Mouse (Mus musculus) liver, adult 2 months (tissue): ENCODE data around the gene Fnbp1l. TPM values are rescaled to one million over a fixed set of nuclear protein-coding genes. Genes with fewer than 3 reads are reported as not detected.

Experiments used
- DNase-seq: peaks from one replicate; pipeline ENCODE4 v3.0.0-alpha.2; 2011; ENCODE audit warnings: low read depth, low spot score; ENCODE audit errors: extremely low read depth
- H3K27ac ChIP-seq: fragments of 200-500 bp; replicated peaks from 2 replicates; pipeline ENCODE4 v1.5.1; 2012; ENCODE audit warnings: low read depth, mild to moderate bottlenecking, control low read depth, inconsistent platforms, low read length; ENCODE audit not compliant: insufficient read depth
- H3K27me3 ChIP-seq: fragments of 200-500 bp; 2 replicates; pipeline ENCODE4 v1.6.1; 2012; ENCODE audit warnings: mild to moderate bottlenecking, moderate library complexity, low read length, inconsistent platforms; ENCODE audit not compliant: control insufficient read depth, insufficient read depth
- H3K36me3 ChIP-seq: fragments of 200-500 bp; 2 replicates; pipeline ENCODE4 v1.6.1; 2012; ENCODE audit warnings: low read length, inconsistent platforms; ENCODE audit not compliant: control insufficient read depth, insufficient read depth
- H3K4me1 ChIP-seq: fragments of 200-500 bp; 2 replicates; pipeline ENCODE4 v1.6.1; 2011; ENCODE audit warnings: low read length; ENCODE audit not compliant: control insufficient read depth, insufficient read depth
- H3K4me3 ChIP-seq: fragments of 200-500 bp; 2 replicates; pipeline ENCODE4 v1.5.1; 2011; ENCODE audit warnings: low read depth, mild to moderate bottlenecking, control low read depth, low read length, moderate library complexity; ENCODE audit not compliant: insufficient read depth
- H3K79me2 ChIP-seq: fragments of 200-500 bp; 2 replicates; pipeline ENCODE4 v1.6.1; 2012; ENCODE audit warnings: inconsistent platforms, mild to moderate bottlenecking, low read length, moderate library complexity; ENCODE audit not compliant: control insufficient read depth, insufficient read depth
- H3K9ac ChIP-seq: fragments of 200-500 bp; 2 replicates; pipeline ENCODE4 v1.6.1; 2012; ENCODE audit warnings: low read depth, mild to moderate bottlenecking, control low read depth, inconsistent platforms, low read length
- CTCF ChIP-seq: fragments of 200-500 bp; IDR thresholded peaks from 2 replicates; pipeline ENCODE4 v1.5.1; 2011; ENCODE audit warnings: low read depth, low read length, control low read depth
- POLR2A ChIP-seq: fragments of 200-500 bp; IDR thresholded peaks from 2 replicates; pipeline ENCODE4 v1.6.1; 2011; ENCODE audit warnings: low read length, control low read depth; ENCODE audit not compliant: insufficient read depth; ENCODE audit errors: extremely low read depth
- WGBS: fragments of 180-500 bp; shearing (Covaris S2); methylation state at CpG from one replicate; pipeline ENCODE4 v1.1.7; 2018; 5-methylcytosine and 5-hydroxymethylcytosine counted together
- polyA plus RNA-seq: library from polyadenylated mRNA; depleted of rRNA; stranded (reverse); fragments of >200 nt; gene quantifications from 2 replicates; pipeline ENCODE4 v1.2.3, GENCODE M21; 2012
- total RNA-seq: library from RNA; depleted of rRNA; stranded (reverse); fragments of >200 nt; gene quantifications from 2 replicates; pipeline ENCODE4 v1.2.3, GENCODE M21; 2014

The Fnbp1l gene
- total and polyA plus RNA-seq, 2 experiments: 3.1 to 8.7 TPM

GRCm38 (mm10) chr3:122617613-122618340 is 1.7 kb downstream of the Fnbp1l start:
- Histone ChIP-seq H3K4me3 (peak overlapping the region; percentile 90; the same call in 1 of the 2 replicates), H3K79me2 (peaks cover 10% of the 10 kb centered on the region; the same call in 1 of the 2 replicates), H3K36me3 (no peaks in the 10 kb centered on the region), H3K27ac (no peak overlapping the region), H3K27me3 (no peaks in the 10 kb centered on the region), H3K9ac (no peak overlapping the region), H3K4me1 (peaks cover 4% of the 10 kb centered on the region; the same call in 1 of the 2 replicates)
- WGBS: 65% methylated on average over 9 of the region's 9 CpGs
- TF ChIP-seq CTCF (no peak), POLR2A (no peak)
- DNase-seq: no peak

GRCm38 (mm10) chr3:122612537-122612936 is 7.0 kb downstream of the Fnbp1l start:
- WGBS: 94% methylated on average over 6 of the region's 6 CpGs
- Histone ChIP-seq H3K4me1 (no peaks in the 10 kb centered on the region), H3K27ac (no peak overlapping the region), H3K9ac (no peak overlapping the region), H3K27me3 (no peaks in the 10 kb centered on the region), H3K36me3 (no peaks in the 10 kb centered on the region), H3K79me2 (peaks cover 27% of the 10 kb centered on the region; the same call in 1 of the 2 replicates), H3K4me3 (no peak overlapping the region)
- DNase-seq: no peak
- TF ChIP-seq POLR2A (no peak), CTCF (no peak)

GRCm38 (mm10) chr3:122611761-122612160 is 7.8 kb downstream of the Fnbp1l start:
- Histone ChIP-seq H3K79me2 (peaks cover 22% of the 10 kb centered on the region; the same call in 1 of the 2 replicates), H3K9ac (no peak overlapping the region), H3K27me3 (no peaks in the 10 kb centered on the region), H3K4me1 (no peaks in the 10 kb centered on the region), H3K36me3 (no peaks in the 10 kb centered on the region), H3K4me3 (no peak overlapping the region), H3K27ac (no peak overlapping the region)
- no peak for DNase-seq
- TF ChIP-seq CTCF: no peak
- no peak for TF ChIP-seq POLR2A
- WGBS: 29% methylated on average over 5 of the region's 5 CpGs

DNA sequence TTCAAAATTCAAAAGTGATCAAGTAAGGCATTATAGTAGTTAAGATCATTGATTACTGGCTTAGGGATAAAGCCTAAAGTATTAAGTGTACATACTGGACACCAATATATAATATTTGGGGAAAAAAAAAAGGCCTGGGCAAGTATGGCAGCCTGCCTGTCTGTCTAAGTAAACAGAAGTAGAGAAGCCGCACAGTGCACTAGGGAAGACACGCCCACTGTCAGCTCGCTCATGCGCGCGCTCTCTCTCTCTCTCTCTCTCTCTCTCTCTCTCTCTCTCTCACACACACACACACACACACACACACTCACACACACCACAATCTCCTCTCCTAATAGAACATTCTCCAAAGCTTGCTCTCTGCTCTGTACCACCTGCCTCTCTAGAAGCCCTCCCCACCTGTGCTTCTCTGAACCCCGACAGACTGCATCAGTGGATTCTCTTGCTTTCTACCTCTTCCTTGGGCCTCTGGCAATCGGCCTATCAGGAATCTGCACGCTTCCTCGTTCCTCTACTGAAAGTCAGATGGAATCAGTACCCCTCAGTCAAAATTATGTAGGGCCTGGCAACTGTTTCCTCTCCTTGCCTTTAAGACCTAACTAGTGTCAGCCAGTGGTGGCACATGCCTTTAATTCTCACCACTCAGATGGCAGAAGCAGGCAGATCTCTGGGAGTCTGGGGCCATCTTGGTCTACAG is 13.3 kb downstream of the Fnbp1l start:
- WGBS: 56% methylated on average over 10 of the region's 10 CpGs
- peak; percentile 48 for DNase-seq
- Histone ChIP-seq H3K4me3 (no peak overlapping the region), H3K27ac (no peak overlapping the region), H3K4me1 (peaks cover 8% of the 10 kb centered on the region; the same call in 1 of the 2 replicates), H3K27me3 (no peaks in the 10 kb centered on the region), H3K79me2 (peaks cover 30% of the 10 kb centered on the region; the same call in 1 of the 2 replicates), H3K36me3 (no peaks in the 10 kb centered on the region), H3K9ac (no peak overlapping the region)
- no peak for TF ChIP-seq CTCF
- no peak for TF ChIP-seq POLR2A

DNA sequence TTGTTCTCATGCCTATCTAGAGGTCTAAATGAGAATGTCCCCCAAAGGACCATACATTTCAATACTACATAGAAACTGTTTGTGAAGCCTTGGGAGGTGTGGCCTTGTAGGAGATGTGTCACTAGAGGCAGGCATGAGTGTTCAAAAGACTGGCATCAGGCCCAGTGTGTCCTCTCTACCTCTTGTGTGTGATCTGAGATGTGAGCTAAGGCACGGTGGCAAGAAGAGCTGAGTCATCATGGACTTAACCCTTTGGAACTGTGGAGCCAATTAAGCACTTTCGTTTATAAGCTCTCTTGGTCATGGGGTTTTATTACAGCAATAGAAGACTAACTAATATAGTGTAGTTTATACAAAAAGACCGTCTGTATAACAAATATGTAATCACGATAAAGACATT is 16.3 kb downstream of the Fnbp1l start:
- Histone ChIP-seq H3K9ac (no peak overlapping the region), H3K4me3 (no peak overlapping the region), H3K27me3 (no peaks in the 10 kb centered on the region), H3K79me2 (peaks cover 22% of the 10 kb centered on the region; the same call in 1 of the 2 replicates), H3K27ac (no peak overlapping the region), H3K36me3 (no peaks in the 10 kb centered on the region), H3K4me1 (peaks cover 8% of the 10 kb centered on the region; the same call in 1 of the 2 replicates)
- 54% methylated on average over 4 of the region's 4 CpGs for WGBS
- DNase-seq: peak; percentile 54
- TF ChIP-seq CTCF (no peak), POLR2A (no peak)

DNA sequence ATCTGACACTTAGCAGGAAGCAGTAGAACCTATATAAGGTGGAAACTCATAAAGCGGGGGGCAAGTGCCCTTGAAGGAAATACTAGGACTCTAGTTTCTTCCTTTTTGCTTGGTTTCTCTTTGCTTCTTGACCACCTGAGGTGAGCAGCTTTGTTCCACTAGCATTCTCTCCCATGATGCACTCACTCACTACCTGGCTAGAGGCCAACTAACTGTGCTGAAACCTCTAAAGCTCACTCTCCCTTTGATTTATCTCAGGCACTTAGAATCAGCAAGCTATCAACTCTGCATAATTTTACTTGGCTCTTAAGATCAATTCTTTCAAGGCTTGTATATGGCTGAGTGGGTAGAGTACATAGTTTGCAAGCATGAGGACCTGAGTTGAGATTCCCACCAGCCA is 17.1 kb downstream of the Fnbp1l start:
- no peak for DNase-seq
- Histone ChIP-seq H3K27ac (no peak overlapping the region), H3K36me3 (no peaks in the 10 kb centered on the region), H3K4me3 (no peak overlapping the region), H3K4me1 (peaks cover 8% of the 10 kb centered on the region; the same call in 1 of the 2 replicates), H3K27me3 (no peaks in the 10 kb centered on the region), H3K9ac (no peak overlapping the region), H3K79me2 (peaks cover 18% of the 10 kb centered on the region; the same call in 1 of the 2 replicates)
- WGBS: 100% methylated on average over 1 of the region's 1 CpGs
- TF ChIP-seq CTCF: no peak
